Mouse (Mus musculus) C3H10T1/2 (cell line): Measurements from ENCODE around the gene Memo1. TPM values are rescaled to one million over a fixed set of nuclear protein-coding genes. Genes with fewer than 3 reads are reported as not detected.

Experiments used
- polyA plus RNA-seq, 2 experiments: library from polyadenylated mRNA; unstranded; fragments of >200 nt; fragmentation: generic; extraction: Trizol; gene quantifications; one replicate each; pipeline ENCODE4 v1.2.1; 2012; ENCODE audit warnings: missing spikeins in 2 of 2

Memo1 gene
- polyA plus RNA-seq: 10 to 100 TPM; 14.4 to 32.3 TPM

DNA sequence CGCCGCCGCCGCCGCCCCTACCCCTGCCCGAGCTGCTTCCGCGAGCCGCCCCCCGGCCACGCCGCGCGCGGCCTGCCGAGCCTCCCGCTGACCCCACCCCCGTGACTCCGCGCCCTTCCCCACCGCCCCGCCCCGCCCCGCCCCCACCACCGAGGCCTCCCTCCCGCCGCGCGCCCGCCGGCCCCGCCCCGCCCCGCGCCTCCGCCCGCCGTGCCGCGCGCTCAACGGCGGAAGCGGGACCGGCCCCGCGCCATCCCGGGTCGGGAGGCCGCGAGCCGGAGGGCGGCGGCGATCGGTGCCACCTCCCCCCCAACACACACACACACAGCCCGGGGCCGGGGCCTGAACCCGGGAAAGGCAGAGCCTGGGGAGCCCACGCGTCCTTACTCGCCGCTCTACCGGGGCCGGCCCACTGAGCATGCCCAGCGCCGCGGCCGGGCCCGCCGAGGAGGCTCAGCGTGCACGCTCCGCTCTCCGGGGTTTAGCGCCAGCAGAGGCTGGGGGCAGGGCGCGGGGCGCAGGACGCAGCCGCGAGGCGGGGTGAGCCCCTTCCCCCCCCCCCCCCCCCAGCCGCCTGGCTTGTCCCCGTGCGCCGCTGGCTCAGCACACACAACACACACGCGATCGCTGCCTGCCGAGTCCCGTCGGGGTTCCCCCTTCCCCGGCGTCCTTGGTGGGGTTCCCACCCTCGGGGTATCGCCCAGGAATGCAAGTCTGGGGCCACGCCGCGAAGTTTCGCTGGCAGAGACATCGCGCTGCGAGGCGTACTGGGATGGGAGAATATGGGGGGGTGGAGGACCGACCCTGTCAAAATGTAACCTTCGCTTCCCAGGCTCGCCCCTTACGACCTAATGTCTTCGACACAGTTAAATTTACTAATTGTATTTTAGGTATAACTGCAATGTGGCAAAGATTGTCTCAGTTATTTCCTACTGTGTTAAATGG, at the start of gene Memo1:
Gene Memo1, minus strand, starts transcription at position 496 of the 945 bp plus-strand sequence.

DNA sequence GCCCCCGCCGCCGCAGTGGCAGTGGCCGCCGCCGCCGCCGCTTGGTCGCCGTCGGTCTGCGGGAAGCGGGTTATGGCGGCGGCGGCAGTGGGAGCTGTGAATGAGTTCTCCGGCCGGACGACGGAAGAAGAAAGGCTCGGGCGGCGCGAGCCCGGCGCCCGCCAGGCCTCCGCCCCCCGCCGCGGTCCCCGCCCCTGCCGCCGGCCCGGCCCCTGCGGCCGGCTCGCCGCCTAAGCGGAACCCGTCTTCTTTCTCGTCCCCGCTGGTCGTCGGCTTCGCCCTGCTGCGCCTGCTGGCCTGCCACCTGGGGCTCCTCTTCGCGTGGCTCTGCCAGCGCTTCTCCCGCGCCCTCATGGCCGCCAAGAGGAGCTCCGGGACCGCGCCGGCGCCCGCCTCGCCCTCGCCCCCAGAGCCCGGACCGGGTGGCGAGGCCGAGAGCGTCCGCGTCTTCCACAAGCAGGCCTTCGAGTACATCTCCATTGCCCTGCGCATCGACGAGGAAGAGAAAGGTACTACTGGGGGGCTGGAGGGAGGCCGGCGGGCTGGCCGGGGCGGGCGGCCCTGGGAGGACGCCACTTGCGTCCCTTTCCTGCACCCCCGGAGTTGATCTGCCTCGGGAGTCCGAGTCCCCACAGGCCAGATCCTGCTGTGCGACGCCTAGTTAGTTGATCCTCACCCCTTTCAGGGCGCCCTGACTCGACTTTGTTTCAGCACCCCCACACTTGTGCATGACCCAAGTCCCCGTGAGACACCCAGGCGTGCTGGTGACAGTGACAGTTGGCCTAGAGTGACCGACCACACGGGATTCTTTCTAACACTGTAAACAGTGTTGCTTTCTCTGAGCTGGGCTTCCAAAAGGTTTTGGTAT, 43.9 kb upstream of the Memo1 start, which contains the start of gene Spast:
Gene Spast, plus strand, starts transcription at position 51 of the 868 bp plus-strand sequence.

DNA sequence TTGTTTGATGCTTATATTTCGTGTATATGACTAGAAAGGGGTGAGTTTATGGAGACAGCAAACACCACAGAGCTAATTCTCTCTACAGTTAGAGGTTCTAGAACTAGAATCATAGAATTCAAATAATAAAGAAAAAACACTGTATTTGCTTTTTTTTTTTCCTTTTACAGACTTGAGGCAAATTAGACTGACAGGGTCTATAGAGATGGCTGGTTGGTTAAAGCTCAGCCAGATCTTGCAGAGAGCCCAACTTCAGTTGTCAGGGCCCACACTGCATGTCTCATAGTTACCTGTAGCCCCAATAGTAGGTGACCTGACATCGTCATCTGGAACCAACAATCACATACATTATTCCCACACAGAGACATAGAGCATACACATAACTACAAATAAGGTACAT, 28.5 kb upstream of the Memo1 start, which contains the start of gene Dpy30:
Gene Dpy30, minus strand, starts transcription at position 101 of the 400 bp plus-strand sequence.

Other genes with a start within 250 kb of the Memo1 start
- gene Srd5a2, start 247.6 kb downstream of the Memo1 start, polyA plus RNA-seq: not detected
- gene Dpy30, start 28.4 kb upstream of the Memo1 start, polyA plus RNA-seq: 100 to 1,000 TPM in 1 of 2 experiments, 10 to 100 TPM in 1; 85.3 to 113 TPM
- 1 to 10 TPM; 2.5 to 7.7 TPM for gene Spast, start 43.5 kb upstream of the Memo1 start, polyA plus RNA-seq
- 10 to 100 TPM in 1 of 2 experiments, 1 to 10 TPM in 1; 8.0 to 19.7 TPM for gene Slc30a6, start 100.1 kb upstream of the Memo1 start, polyA plus RNA-seq
- under 1 TPM; 0.01 to 0.05 TPM for gene Nlrc4, start 163.6 kb upstream of the Memo1 start, polyA plus RNA-seq
- gene Yipf4, start 194.0 kb upstream of the Memo1 start, polyA plus RNA-seq: 10 to 100 TPM in 1 of 2 experiments, 1 to 10 TPM in 1; 2.7 to 37.4 TPM
- 10 to 100 TPM in 1 of 2 experiments, 1 to 10 TPM in 1; 3.9 to 20.9 TPM for gene Birc6, start 232.8 kb upstream of the Memo1 start, polyA plus RNA-seq